18 mouse cellular contexts compared by ENCODE assay signal in genomic region chr4:101318836-101319235, GRCm38 (mm10). TPM values are rescaled to one million over a fixed set of nuclear protein-coding genes. Genes with fewer than 3 reads are reported as not detected.
DNase-seq lines count a peak whose midpoint lies in the region; ATAC-seq and TF ChIP-seq lines count a peak whose summit lies in the region.
"Had no signal": no experiment of that assay in that cellular context is flagged by ENCODE, and none has a peak within 500 bp of the region (broad histone marks: within the 10 kb centered on the region; RNA-seq: fewer than 3 reads in every experiment).

No protein-coding gene starts in this region.

- WGBS in heart, adult 2 months, result 73% methylated on average over 1 of the region's 1 CpGs
- 53% methylated on average over 1 of the region's 1 CpGs for WGBS in liver, embryonic 14.5 days (ENCODE audit: insufficient replicate concordance)
- 71% methylated on average over 1 of the region's 1 CpGs for WGBS in liver, embryonic 11.5 days
- 82% methylated on average over 1 of the region's 1 CpGs for WGBS in bone marrow, adult 2 months

- H3K9ac ChIP-seq in heart, adult 2 months (ENCODE audit: low read depth, low read length), result no peak overlapping the region
- no peak overlapping the region for H3K9ac ChIP-seq in liver, embryonic 14.5 days (replicated peaks)
- no peak overlapping the region for H3K9ac ChIP-seq in liver, embryonic 11.5 days (ENCODE audit: low read depth, low read length)
- H3K9ac ChIP-seq: forebrain, postnatal 0 days; liver, embryonic 15.5 days; neural tube, embryonic 13.5 days had no signal

- H3K27ac ChIP-seq in heart, adult 2 months, result no peak overlapping the region
- H3K27ac ChIP-seq in liver, embryonic 14.5 days, result no peak overlapping the region
- H3K27ac ChIP-seq in liver, embryonic 11.5 days (ENCODE audit: low read depth, low read length), result no peak overlapping the region
- H3K27ac ChIP-seq in bone marrow, adult 2 months (ENCODE audit: control insufficient read depth, insufficient read depth, low read depth, low read length, poor library complexity), result no peak overlapping the region
- H3K27ac ChIP-seq: liver, embryonic 15.5 days; neural tube, embryonic 13.5 days had no signal

- intact Hi-C loops in heart, adult 2 months (cut with DNase I), result loop anchor here (2.0 kb wide), 1 partner anchor 150 kb away; no protein-coding TSS in a partner anchor

- no peaks in the 10 kb centered on the region for H3K27me3 ChIP-seq in heart, adult 2 months (ENCODE audit: control insufficient read depth, insufficient read depth, low read length)
- no peaks in the 10 kb centered on the region for H3K27me3 ChIP-seq in liver, embryonic 14.5 days (ENCODE audit: control insufficient read depth, insufficient read depth, low read length)
- no peaks in the 10 kb centered on the region for H3K27me3 ChIP-seq in liver, embryonic 11.5 days (replicated peaks; ENCODE audit: control insufficient read depth, insufficient read depth, low read length)
- H3K27me3 ChIP-seq: liver, embryonic 15.5 days; neural tube, embryonic 13.5 days had no signal

- H3K4me3 ChIP-seq in heart, adult 2 months, result no peak overlapping the region
- no peak overlapping the region for H3K4me3 ChIP-seq in liver, embryonic 14.5 days (ENCODE audit: insufficient read depth in 1 of 2, low read depth in 2 of 2, low read length in 2 of 2)
- no peak overlapping the region for H3K4me3 ChIP-seq in liver, embryonic 11.5 days (ENCODE audit: low read depth, low read length)
- no peak overlapping the region for H3K4me3 ChIP-seq in bone marrow, adult 2 months (replicated peaks; ENCODE audit: control insufficient read depth, low read depth, low read length)
- H3K4me3 ChIP-seq: liver, embryonic 15.5 days; neural tube, embryonic 13.5 days had no signal

- H3K9me3 ChIP-seq in liver, embryonic 14.5 days (ENCODE audit: control insufficient read depth, low read length), result no peaks in the 10 kb centered on the region
- H3K9me3 ChIP-seq in liver, embryonic 11.5 days (ENCODE audit: control insufficient read depth, low read length), result no peaks in the 10 kb centered on the region
- H3K9me3 ChIP-seq: liver, embryonic 15.5 days; neural tube, embryonic 13.5 days had no signal

- no peak for TF ChIP-seq EP300 in heart, adult 2 months (IDR thresholded peaks at IDR 0.05; ENCODE audit: insufficient read depth, low read depth, low read length)
- no peak for TF ChIP-seq EP300 in liver, embryonic 14.5 days (IDR thresholded peaks at IDR 0.05; ENCODE audit: low read depth)

- no peaks in the 10 kb centered on the region for H3K4me1 ChIP-seq in heart, adult 2 months (ENCODE audit: control insufficient read depth, insufficient read depth, low read length)
- no peaks in the 10 kb centered on the region for H3K4me1 ChIP-seq in liver, embryonic 14.5 days (replicated peaks; ENCODE audit: control insufficient read depth in 2 of 2, insufficient read depth in 2 of 2, low read length in 1 of 2)
- H3K4me1 ChIP-seq in liver, embryonic 11.5 days (replicated peaks; ENCODE audit: control insufficient read depth, insufficient read depth, low read length), result no peaks in the 10 kb centered on the region
- no peaks in the 10 kb centered on the region for H3K4me1 ChIP-seq in bone marrow, adult 2 months (ENCODE audit: control insufficient read depth, insufficient read depth, low read length)
- H3K4me1 ChIP-seq: neural tube, embryonic 13.5 days had no signal

- no peak for DNase-seq in heart, adult 2 months
- DNase-seq in heart, postnatal 4 days, result no peak
- no peak for DNase-seq in liver, embryonic 14.5 days (ENCODE audit: low read depth in 3 of 3, low spot score in 3 of 3)
- DNase-seq in liver, embryonic 11.5 days (ENCODE audit: low spot score), result no peak
- peak; percentile 22 for DNase-seq in A20 (ENCODE audit: low read depth, low spot score)
- no peak for DNase-seq in urinary bladder, postnatal 14 days (ENCODE audit: low spot score)
- DNase-seq in thymus, postnatal 10 days (ENCODE audit: low spot score in 2 of 2), result no peak
- DNase-seq: cerebellum, adult 11 months; cerebellum, postnatal 36 days; forebrain, postnatal 0 days; gastrocnemius, postnatal 25 days; kidney, postnatal 10 days; layer of hippocampus, adult 9-11 months had no signal

- no peaks in the 10 kb centered on the region for H3K79me2 ChIP-seq in heart, adult 2 months (replicated peaks; ENCODE audit: control insufficient read depth, insufficient read depth, low read length)

- H3K36me3 ChIP-seq in heart, adult 2 months (ENCODE audit: control insufficient read depth, insufficient read depth, low read length), result no peaks in the 10 kb centered on the region
- H3K36me3 ChIP-seq in liver, embryonic 14.5 days (replicated peaks; ENCODE audit: control insufficient read depth, insufficient read depth, low read depth), result no peaks in the 10 kb centered on the region
- no peaks in the 10 kb centered on the region for H3K36me3 ChIP-seq in liver, embryonic 11.5 days (ENCODE audit: control insufficient read depth, insufficient read depth, low read length)
- H3K36me3 ChIP-seq: liver, embryonic 15.5 days; neural tube, embryonic 13.5 days had no signal

- no peak for TF ChIP-seq POLR2A in heart, adult 2 months (IDR thresholded peaks at IDR 0.05; ENCODE audit: insufficient read depth, low read depth, low read length)
- TF ChIP-seq POLR2A in bone marrow, adult 2 months (IDR thresholded peaks at IDR 0.05; ENCODE audit: borderline replicate concordance, control insufficient read depth, low read depth, low read length), result no peak

- ATAC-seq in liver, embryonic 14.5 days (ENCODE audit: insufficient read depth), result no peak
- no peak for ATAC-seq in liver, embryonic 11.5 days (replicated peaks; ENCODE audit: low FRiP score)
- ATAC-seq: forebrain, postnatal 0 days; inflammation-experienced regulatory T-cells, adult 6 months had no signal

- no peak overlapping the region for H3K4me2 ChIP-seq in liver, embryonic 14.5 days (ENCODE audit: low read depth)
- no peak overlapping the region for H3K4me2 ChIP-seq in liver, embryonic 11.5 days
- H3K4me2 ChIP-seq: heart, embryonic 11.5 days; liver, embryonic 15.5 days; neural tube, embryonic 13.5 days had no signal

- peak; percentile 50 for TF ChIP-seq CTCF in heart, adult 2 months (IDR thresholded peaks at IDR 0.05)
- peak; percentile 44 for TF ChIP-seq CTCF in liver, embryonic 14.5 days (IDR thresholded peaks at IDR 0.05; ENCODE audit: low read depth)
- peak; percentile 39 for TF ChIP-seq CTCF in bone marrow, adult 2 months (IDR thresholded peaks at IDR 0.05; ENCODE audit: control insufficient read depth, insufficient read depth, low read length)

RNA-seq across cellular contexts. Expression of gene Jak1, which starts 53.8 kb away (rescaled TPM):
- 10 to 100 TPM; 86.7 to 95.4 TPM for total RNA-seq in heart, adult 2 months (2021)
- 30.9 and 53.7 TPM in 2 replicates for polyA plus RNA-seq in heart, adult 2 months (2012; rRNA removed)
- 10 to 100 TPM; 86.6 to 89.9 TPM for total RNA-seq in heart, postnatal 4 days (2021)
- 13.0 and 19.8 TPM in 2 replicates for polyA plus RNA-seq in liver, embryonic 14.5 days (2012; rRNA removed)
- 38.2 and 43.2 TPM in 2 replicates for polyA plus RNA-seq in liver, embryonic 14.5 days (2014; fragmentation: Nextera tagmentation; extraction: Ambion mirVana)
- polyA plus RNA-seq in liver, embryonic 11.5 days (2014; fragmentation: Nextera tagmentation; extraction: Ambion mirVana), result 80.0 and 83.0 TPM in 2 replicates
- 29.3 and 44.7 TPM in 2 replicates for polyA plus RNA-seq in bone marrow, adult 2 months (2011; ENCODE audit: insufficient read depth, insufficient read length, low replicate concordance, missing spikeins)
